Mouse (Mus musculus): ENCODE results near the gene Nkrf.

- TF ChIP-seq POLR2A (IDR thresholded peaks at IDR 0.05; ENCODE audit: insufficient read depth, low read depth, low read length) (no peak), CTCF (IDR thresholded peaks at IDR 0.05) (no peak)
These were observed 1.0 kb downstream of the Nkrf start for GRCm38 (mm10) chrX:36901655-36902054.
